Mouse (Mus musculus) forebrain, embryonic 16.5 days (tissue): ENCODE measurements at regions not wholly inside any gene's neighbourhood (a gene's known extent, or its start where the extent isn't known, plus 50 kb on each side); places are given as distances from the start of the nearest gene placed in this dataset.
A peak's percentile ranks its signal among the peaks of the same experiment; 100 is the strongest.

Experiments
- ATAC-seq: fragments of 200-750 bp; cut with Nextera tagmentation; 2 replicates; pipeline ENCODE4 v1.8.0; 2017; ENCODE audit warnings: mild to moderate bottlenecking, moderate library complexity
- H3K27ac ChIP-seq: fragments of 300-500 bp; sonication (generic); 2 replicates; pipeline ENCODE4 v1.5.1; 2014; ENCODE audit warnings: low read length, control low read depth
- H3K27me3 ChIP-seq: fragments of 300-500 bp; sonication (generic); replicated peaks from 2 replicates; pipeline ENCODE4 v1.6.1; 2014; ENCODE audit warnings: low read length; ENCODE audit not compliant: control insufficient read depth, insufficient read depth
- H3K36me3 ChIP-seq: fragments of 300-500 bp; sonication (generic); 2 replicates; pipeline ENCODE4 v1.6.1; 2014; ENCODE audit not compliant: control insufficient read depth, insufficient read depth
- H3K4me1 ChIP-seq: fragments of 300-500 bp; sonication (generic); replicated peaks from 2 replicates; pipeline ENCODE4 v1.6.1; 2014; ENCODE audit warnings: low read length; ENCODE audit not compliant: control insufficient read depth, insufficient read depth
- H3K4me2 ChIP-seq: fragments of 300-500 bp; sonication (generic); 2 replicates; pipeline ENCODE4 v1.6.1; 2014; ENCODE audit warnings: mild to moderate bottlenecking, low read length, control low read depth
- H3K4me3 ChIP-seq: fragments of 300-500 bp; sonication (generic); replicated peaks from 2 replicates; pipeline ENCODE4 v1.5.1; 2014; ENCODE audit warnings: mild to moderate bottlenecking, low read length, control low read depth
- H3K9ac ChIP-seq: fragments of 300-500 bp; sonication (generic); replicated peaks from 2 replicates; pipeline ENCODE4 v1.6.1; 2014; ENCODE audit warnings: low read depth, low read length, control low read depth
- H3K9me3 ChIP-seq: fragments of 300-500 bp; sonication (generic); 2 replicates; pipeline ENCODE4 v1.6.1; 2016; ENCODE audit warnings: low read length; ENCODE audit not compliant: control insufficient read depth
- WGBS: fragments of 180-500 bp; shearing (Covaris S2); extraction: QIAGEN DNeasy Blood & Tissue Kit; methylation state at CpG from one replicate; pipeline ENCODE4 v1.1.7; 2014; 5-methylcytosine and 5-hydroxymethylcytosine counted together

- Histone ChIP-seq H3K36me3 (no peaks in the 10 kb centered on the region), H3K9me3 (no peaks in the 10 kb centered on the region), H3K27me3 (no peaks in the 10 kb centered on the region), H3K4me3 (no peak overlapping the region), H3K4me2 (no peak overlapping the region), H3K9ac (no peak overlapping the region), H3K4me1 (peaks cover 16% of the 10 kb centered on the region), H3K27ac (peak overlapping the region; percentile 4; the same call in 1 of the 2 replicates)
- no peak for ATAC-seq
- 64% methylated on average over 2 of the region's 2 CpGs for WGBS
Observed at GRCm38 (mm10) chr12:12178391-12178790, 83.5 kb upstream of the Fam49a start.

GRCm38 (mm10) chr12:12179292-12179865 is 82.6 kb upstream of the Fam49a start:
- WGBS: 57% methylated on average over 10 of the region's 10 CpGs
- Histone ChIP-seq H3K4me1 (peaks cover 16% of the 10 kb centered on the region), H3K4me3 (no peak overlapping the region), H3K9me3 (no peaks in the 10 kb centered on the region), H3K36me3 (no peaks in the 10 kb centered on the region), H3K27me3 (no peaks in the 10 kb centered on the region), H3K4me2 (no peak overlapping the region), H3K9ac (no peak overlapping the region), H3K27ac (no peak overlapping the region)
- ATAC-seq: peak; percentile 24; the same call in 1 of the 2 replicates

GRCm38 (mm10) chr12:12180986-12181385 is 81.0 kb upstream of the Fam49a start:
- no peak overlapping the region for H3K27ac ChIP-seq
- H3K36me3 ChIP-seq: no peaks in the 10 kb centered on the region
- no peak overlapping the region for H3K4me2 ChIP-seq
- no peak overlapping the region for H3K4me3 ChIP-seq
- 97% methylated on average over 1 of the region's 1 CpGs for WGBS
- no peaks in the 10 kb centered on the region for H3K27me3 ChIP-seq
- H3K9ac ChIP-seq: no peak overlapping the region
- ATAC-seq: no peak
- peaks cover 16% of the 10 kb centered on the region for H3K4me1 ChIP-seq
- H3K9me3 ChIP-seq: no peaks in the 10 kb centered on the region

- Histone ChIP-seq H3K9ac (no peak overlapping the region), H3K9me3 (no peaks in the 10 kb centered on the region), H3K36me3 (no peaks in the 10 kb centered on the region), H3K27ac (no peak overlapping the region), H3K27me3 (no peaks in the 10 kb centered on the region), H3K4me3 (no peak overlapping the region), H3K4me2 (no peak overlapping the region), H3K4me1 (peaks cover 13% of the 10 kb centered on the region)
- ATAC-seq: no peak
- 85% methylated on average over 4 of the region's 4 CpGs for WGBS
Observed at GRCm38 (mm10) chr12:12181686-12182085, 80.3 kb upstream of the Fam49a start.

- Histone ChIP-seq H3K36me3 (no peaks in the 10 kb centered on the region), H3K9ac (no peak overlapping the region), H3K9me3 (no peaks in the 10 kb centered on the region), H3K4me3 (no peak overlapping the region), H3K4me1 (no peaks in the 10 kb centered on the region), H3K4me2 (no peak overlapping the region), H3K27me3 (no peaks in the 10 kb centered on the region), H3K27ac (no peak overlapping the region)
- 71% methylated on average over 2 of the region's 2 CpGs for WGBS
- ATAC-seq: no peak
Observed at GRCm38 (mm10) chr12:12186353-12186752, 75.6 kb upstream of the Fam49a start.

GRCm38 (mm10) chr12:12195066-12195465 is 66.9 kb upstream of the Fam49a start:
- Histone ChIP-seq H3K36me3 (no peaks in the 10 kb centered on the region), H3K9ac (no peak overlapping the region), H3K4me2 (no peak overlapping the region), H3K4me3 (no peak overlapping the region), H3K9me3 (no peaks in the 10 kb centered on the region), H3K27ac (peak overlapping the region; percentile 7; the same call in 1 of the 2 replicates), H3K27me3 (no peaks in the 10 kb centered on the region), H3K4me1 (0 out of 2 replicates have a peak, but pooled peaks cover 2% of the 10 kb centered on the region)
- 75% methylated on average over 1 of the region's 1 CpGs for WGBS
- peak; percentile 79 for ATAC-seq

GRCm38 (mm10) chr12:12196627-12197026 is 65.3 kb upstream of the Fam49a start:
- Histone ChIP-seq H3K4me3 (no peak overlapping the region), H3K4me1 (0 out of 2 replicates have a peak, but pooled peaks cover 2% of the 10 kb centered on the region), H3K9me3 (no peaks in the 10 kb centered on the region), H3K27me3 (no peaks in the 10 kb centered on the region), H3K27ac (no peak overlapping the region), H3K36me3 (no peaks in the 10 kb centered on the region), H3K4me2 (no peak overlapping the region), H3K9ac (no peak overlapping the region)
- ATAC-seq: no peak
- 74% methylated on average over 3 of the region's 3 CpGs for WGBS

GRCm38 (mm10) chr12:12208216-12208615 is 53.7 kb upstream of the Fam49a start:
- no peak overlapping the region for H3K9ac ChIP-seq
- no peak overlapping the region for H3K4me3 ChIP-seq
- no peak overlapping the region for H3K27ac ChIP-seq
- no peak overlapping the region for H3K4me2 ChIP-seq
- no peaks in the 10 kb centered on the region for H3K36me3 ChIP-seq
- ATAC-seq: no peak
- H3K9me3 ChIP-seq: no peaks in the 10 kb centered on the region
- H3K27me3 ChIP-seq: no peaks in the 10 kb centered on the region
- no peaks in the 10 kb centered on the region for H3K4me1 ChIP-seq
- WGBS: 57% methylated on average over 1 of the region's 1 CpGs
